Mouse (Mus musculus) thymus, adult 2 months (tissue): ENCODE data around the gene Strbp.

Source experiments
- CTCF ChIP-seq: fragments of 200-500 bp; IDR thresholded peaks from 2 replicates; pipeline ENCODE4 v1.5.1; 2012; ENCODE audit warnings: mild to moderate bottlenecking, control low read depth, low read length, moderate library complexity, borderline replicate concordance; ENCODE audit not compliant: control insufficient read depth, poor library complexity, insufficient read depth; ENCODE audit errors: extremely low read depth
- POLR2A ChIP-seq: fragments of 200-500 bp; IDR thresholded peaks from 2 replicates; pipeline ENCODE4 v1.6.1; 2012; ENCODE audit warnings: mild to moderate bottlenecking, low read length, control low read depth, moderate library complexity; ENCODE audit not compliant: control insufficient read depth, poor library complexity, insufficient read depth; ENCODE audit errors: extremely low read depth

DNA sequence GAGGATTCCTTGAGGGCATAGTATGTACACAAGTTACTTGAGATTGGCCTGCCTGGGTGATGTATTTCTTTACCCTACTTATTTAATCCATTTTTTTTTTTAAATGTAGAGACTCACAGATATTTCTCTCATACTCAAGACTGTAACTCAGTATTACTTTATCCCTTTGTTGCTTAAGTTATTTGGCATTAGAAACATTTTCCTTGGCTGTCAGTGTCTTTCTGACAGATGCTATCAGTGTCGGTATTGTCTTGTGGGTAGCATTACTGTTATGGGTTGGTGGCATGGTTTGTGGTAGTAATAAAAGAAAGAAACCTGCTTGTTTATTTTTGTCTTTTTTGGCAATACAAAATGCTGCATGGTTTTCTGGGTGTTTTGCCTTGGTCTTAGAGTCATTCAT, 172.9 kb downstream of the Strbp start:
- TF ChIP-seq CTCF (no peak), POLR2A (no peak)
